Mouse (Mus musculus): ENCODE measurements around the gene Tmem204. TPM values are rescaled to one million over a fixed set of nuclear protein-coding genes. Genes with fewer than 3 reads are reported as not detected.
A peak's percentile ranks its signal among the peaks of the same experiment; 100 is the strongest.

Gene Tmem204
- total RNA-seq, 2 experiments from 2014 or later, result not detected

GRCm38 (mm10) chr17:25036183-25036582, 47.2 kb downstream of the Tmem204 start:
- peak; percentile 50; the same call in 1 of the 2 replicates for ATAC-seq (replicated peaks; ENCODE audit: low FRiP score, low TSS enrichment, poor library complexity, severe bottlenecking)

GRCm38 (mm10) chr17:25016292-25017132, 66.9 kb downstream of the Tmem204 start:
- peak; percentile 70 for ATAC-seq (replicated peaks; ENCODE audit: low FRiP score, low TSS enrichment, poor library complexity, severe bottlenecking)

GRCm38 (mm10) chr17:25015655-25016291, 67.6 kb downstream of the Tmem204 start, which contains the start of the genes Cramp1l and Ift140:
Gene Cramp1l, minus strand, starts transcription at chr17:25015788.
Gene Ift140, plus strand, starts transcription at chr17:25016085.
- ATAC-seq (replicated peaks; ENCODE audit: low FRiP score, low TSS enrichment, poor library complexity, severe bottlenecking), result peak; percentile 90

- no peak for ATAC-seq (replicated peaks; ENCODE audit: low FRiP score, low TSS enrichment, poor library complexity, severe bottlenecking)
Measured at GRCm38 (mm10) chr17:25014841-25015570, 68.4 kb downstream of the Tmem204 start.

GRCm38 (mm10) chr17:25013606-25014501, 69.5 kb downstream of the Tmem204 start:
- 0 out of 2 replicates have a peak, but pooled peaks have one; percentile 36 for ATAC-seq (replicated peaks; ENCODE audit: low FRiP score, low TSS enrichment, poor library complexity, severe bottlenecking)

Other genes starting within 250 kb of the Tmem204 start
- gene Hagh, start 243.4 kb downstream of the Tmem204 start, total RNA-seq (2014; fragmentation: Nextera tagmentation), result 43.2 and 68.2 TPM in 2 replicates
- gene Hagh, start 243.4 kb downstream of the Tmem204 start, total RNA-seq (2017), result 29.1 and 32.3 TPM in 2 replicates
- 20.1 and 35.1 TPM in 2 replicates for gene Fahd1, start 233.2 kb downstream of the Tmem204 start, total RNA-seq (2014; fragmentation: Nextera tagmentation)
- 15.7 and 34.7 TPM in 2 replicates for gene Fahd1, start 233.2 kb downstream of the Tmem204 start, total RNA-seq (2017)
- gene Igfals, start 217.6 kb downstream of the Tmem204 start, total RNA-seq (2014; fragmentation: Nextera tagmentation), result not detected in 2 replicates
- not detected in 2 replicates for gene Igfals, start 217.6 kb downstream of the Tmem204 start, total RNA-seq (2017)
- 107 and 121 TPM in 2 replicates for gene Nubp2, start 197.2 kb downstream of the Tmem204 start, total RNA-seq (2014; fragmentation: Nextera tagmentation)
- 35.5 and 97.0 TPM in 2 replicates for gene Nubp2, start 197.2 kb downstream of the Tmem204 start, total RNA-seq (2017)
- gene Spsb3, start 196.9 kb downstream of the Tmem204 start, total RNA-seq (2014; fragmentation: Nextera tagmentation), result 24.6 and 29.3 TPM in 2 replicates
- gene Spsb3, start 196.9 kb downstream of the Tmem204 start, total RNA-seq (2017), result 11.8 and 12.2 TPM in 2 replicates
- 9.1 and 11.8 TPM in 2 replicates for gene Eme2, start 188.5 kb downstream of the Tmem204 start, total RNA-seq (2014; fragmentation: Nextera tagmentation)
- gene Eme2, start 188.5 kb downstream of the Tmem204 start, total RNA-seq (2017), result 13.7 and 15.2 TPM in 2 replicates
- 63.9 and 78.3 TPM in 2 replicates for gene Mrps34, start 188.5 kb downstream of the Tmem204 start, total RNA-seq (2014; fragmentation: Nextera tagmentation)
- 31.3 and 37.6 TPM in 2 replicates for gene Mrps34, start 188.5 kb downstream of the Tmem204 start, total RNA-seq (2017)
- 54.4 and 85.5 TPM in 2 replicates for gene Nme3, start 187.1 kb downstream of the Tmem204 start, total RNA-seq (2014; fragmentation: Nextera tagmentation)
- 40.5 and 46.3 TPM in 2 replicates for gene Nme3, start 187.1 kb downstream of the Tmem204 start, total RNA-seq (2017)
- gene Mapk8ip3, start 146.6 kb downstream of the Tmem204 start, total RNA-seq (2014; fragmentation: Nextera tagmentation), result 104 and 107 TPM in 2 replicates
- gene Mapk8ip3, start 146.6 kb downstream of the Tmem204 start, total RNA-seq (2017), result 27.0 and 35.3 TPM in 2 replicates
- gene Jpt2, start 122.9 kb downstream of the Tmem204 start, total RNA-seq (2014; fragmentation: Nextera tagmentation), result 74.2 and 79.1 TPM in 2 replicates
- 77.8 and 78.2 TPM in 2 replicates for gene Jpt2, start 122.9 kb downstream of the Tmem204 start, total RNA-seq (2017)
- gene Cramp1l, start 67.8 kb downstream of the Tmem204 start, total RNA-seq (2014; fragmentation: Nextera tagmentation), result 31.2 and 38.1 TPM in 2 replicates
- 10.1 and 10.9 TPM in 2 replicates for gene Cramp1l, start 67.8 kb downstream of the Tmem204 start, total RNA-seq (2017)
- 32.0 and 32.1 TPM in 2 replicates for gene Ift140, start 67.5 kb downstream of the Tmem204 start, total RNA-seq (2014; fragmentation: Nextera tagmentation)
- gene Ift140, start 67.5 kb downstream of the Tmem204 start, total RNA-seq (2017), result 27.6 and 33.9 TPM in 2 replicates
- 53.3 and 77.5 TPM in 2 replicates for gene Telo2, start 32.4 kb upstream of the Tmem204 start, total RNA-seq (2014; fragmentation: Nextera tagmentation)
- gene Telo2, start 32.4 kb upstream of the Tmem204 start, total RNA-seq (2017), result 38.5 and 38.9 TPM in 2 replicates
- gene Ptx4, start 37.2 kb upstream of the Tmem204 start, total RNA-seq (2014; fragmentation: Nextera tagmentation), result not detected in 2 replicates
- gene Ptx4, start 37.2 kb upstream of the Tmem204 start, total RNA-seq (2017), result 2.4 TPM in 1 of 2 replicates, not detected in the other
- 17.6 and 18.7 TPM in 2 replicates for gene Clcn7, start 49.8 kb upstream of the Tmem204 start, total RNA-seq (2014; fragmentation: Nextera tagmentation)
- 5.9 and 10.9 TPM in 2 replicates for gene Clcn7, start 49.8 kb upstream of the Tmem204 start, total RNA-seq (2017)
- gene Ccdc154, start 78.9 kb upstream of the Tmem204 start, total RNA-seq (2014; fragmentation: Nextera tagmentation), result 0.33 TPM in 1 of 2 replicates, not detected in the other
- gene Ccdc154, start 78.9 kb upstream of the Tmem204 start, total RNA-seq (2017), result not detected in 2 replicates
- gene Gm38655, start 91.9 kb upstream of the Tmem204 start, total RNA-seq (2014; fragmentation: Nextera tagmentation), result not detected in 2 replicates
- not detected in 2 replicates for gene Gm38655, start 91.9 kb upstream of the Tmem204 start, total RNA-seq (2017)
- 25.4 and 34.8 TPM in 2 replicates for gene BC003965, start 101.0 kb upstream of the Tmem204 start, total RNA-seq (2014; fragmentation: Nextera tagmentation)
- gene BC003965, start 101.0 kb upstream of the Tmem204 start, total RNA-seq (2017), result 16.3 and 18.3 TPM in 2 replicates
- gene Unkl, start 104.8 kb upstream of the Tmem204 start, total RNA-seq (2014; fragmentation: Nextera tagmentation), result 11.5 and 20.5 TPM in 2 replicates
- gene Unkl, start 104.8 kb upstream of the Tmem204 start, total RNA-seq (2017), result 9.8 and 14.2 TPM in 2 replicates
- gene Gnptg, start 156.5 kb upstream of the Tmem204 start, total RNA-seq (2014; fragmentation: Nextera tagmentation), result 13.9 and 14.2 TPM in 2 replicates
- 10.9 and 12.9 TPM in 2 replicates for gene Gnptg, start 156.5 kb upstream of the Tmem204 start, total RNA-seq (2017)
- 20.1 and 29.2 TPM in 2 replicates for gene Tsr3, start 156.6 kb upstream of the Tmem204 start, total RNA-seq (2014; fragmentation: Nextera tagmentation)
- gene Tsr3, start 156.6 kb upstream of the Tmem204 start, total RNA-seq (2017), result 33.3 and 33.7 TPM in 2 replicates
- 1.4 TPM in 1 of 2 replicates, not detected in the other for gene Baiap3, start 172.8 kb upstream of the Tmem204 start, total RNA-seq (2014; fragmentation: Nextera tagmentation)
- gene Baiap3, start 172.8 kb upstream of the Tmem204 start, total RNA-seq (2017), result 2.7 TPM in 1 of 2 replicates, not detected in the other
- gene Ube2i, start 191.0 kb upstream of the Tmem204 start, total RNA-seq (2014; fragmentation: Nextera tagmentation), result 430 and 467 TPM in 2 replicates
- gene Ube2i, start 191.0 kb upstream of the Tmem204 start, total RNA-seq (2017), result 338 and 373 TPM in 2 replicates
- gene Prss34, start 214.8 kb upstream of the Tmem204 start, total RNA-seq (2014; fragmentation: Nextera tagmentation), result not detected in 2 replicates
- gene Prss34, start 214.8 kb upstream of the Tmem204 start, total RNA-seq (2017), result 0.72 TPM in 1 of 2 replicates, not detected in the other
- gene Prss28, start 225.1 kb upstream of the Tmem204 start, total RNA-seq (2014; fragmentation: Nextera tagmentation), result not detected in 2 replicates
- not detected in 2 replicates for gene Prss28, start 225.1 kb upstream of the Tmem204 start, total RNA-seq (2017)
- gene Prss29, start 235.1 kb upstream of the Tmem204 start, total RNA-seq (2014; fragmentation: Nextera tagmentation), result not detected in 2 replicates
- not detected in 2 replicates for gene Prss29, start 235.1 kb upstream of the Tmem204 start, total RNA-seq (2017)

Measured in megakaryocyte-erythroid progenitor cell, adult 5-6 weeks (primary cell).